Mouse (Mus musculus) CH12.LX (cell line): ENCODE results near the gene Fam160a1. TPM values are rescaled to one million over a fixed set of nuclear protein-coding genes. Genes with fewer than 3 reads are reported as not detected.

Source experiments
- DNase-seq: peaks from one replicate; pipeline ENCODE4 v3.0.0-alpha.2; 2013; ENCODE audit errors: extremely low read depth
- H3K27ac ChIP-seq: 2 replicates; pipeline ENCODE4 v1.5.1; 2012; ENCODE audit warnings: low read depth, mild to moderate bottlenecking, control low read depth, moderate library complexity; ENCODE audit not compliant: insufficient read depth
- H3K27me3 ChIP-seq: replicated peaks from 2 replicates; pipeline ENCODE3; 2012; ENCODE audit warnings: inconsistent platforms
- H3K36me3 ChIP-seq, 2 experiments: replicated peaks in 1 of 2; 2 replicates each; pipeline versions ENCODE3 to v1.6.1; 2012; ENCODE audit warnings: inconsistent platforms in 1 of 2, low read length in 1 of 2, mild to moderate bottlenecking in 1 of 2, mixed read lengths in 1 of 2, moderate library complexity in 1 of 2; ENCODE audit not compliant: control insufficient read depth in 1 of 2, insufficient read depth in 1 of 2
- H3K4me1 ChIP-seq, 2 experiments: 2 replicates each; pipeline ENCODE4 v1.6.1; 2012; ENCODE audit warnings: inconsistent platforms in 1 of 2, moderate library complexity in 1 of 2; ENCODE audit not compliant: insufficient read depth in 2 of 2, control insufficient read depth in 1 of 2
- H3K4me2 ChIP-seq: 2 replicates; pipeline ENCODE4 v1.6.1; 2012; ENCODE audit warnings: low read depth, mild to moderate bottlenecking, control low read depth; ENCODE audit not compliant: poor library complexity, insufficient read depth, severe bottlenecking
- H3K4me3 ChIP-seq, 3 experiments: fragments of 150-350 bp in 1 of 3; sonication (generic) in 1 of 3; replicated peaks in 1 of 3; 2 replicates each; pipeline versions ENCODE3 to v1.5.1; 2011 to 2012; ENCODE audit warnings: low read depth in 2 of 3, low read length in 2 of 3, mild to moderate bottlenecking in 2 of 3, moderate library complexity in 2 of 3, control low read depth in 1 of 3, improper control_type of control experiment in 1 of 3, inconsistent platforms in 1 of 3, mixed read lengths in 1 of 3; ENCODE audit not compliant: poor library complexity in 1 of 3
- H3K79me2 ChIP-seq: replicated peaks from 2 replicates; pipeline ENCODE4 v1.6.1; 2012; ENCODE audit warnings: mild to moderate bottlenecking, moderate library complexity; ENCODE audit not compliant: control insufficient read depth, poor library complexity, insufficient read depth, severe bottlenecking; ENCODE audit errors: extremely low read depth
- H3K9ac ChIP-seq: 2 replicates; pipeline ENCODE4 v1.6.1; 2012; ENCODE audit warnings: low read depth, mild to moderate bottlenecking, control low read depth, moderate library complexity; ENCODE audit not compliant: insufficient read depth
- H3K9me3 ChIP-seq: replicated peaks from 2 replicates; pipeline ENCODE3; 2012; ENCODE audit warnings: low read length, inconsistent platforms, mixed read lengths
- BHLHE40 ChIP-seq: IDR thresholded peaks from 2 replicates; pipeline ENCODE4 v1.6.1; 2011; ENCODE audit warnings: mild to moderate bottlenecking, low read depth, low read length, improper control_type of control experiment
- CHD1 ChIP-seq: IDR thresholded peaks from 2 replicates; pipeline ENCODE4 v1.6.1; 2012; ENCODE audit warnings: low read depth, low read length, improper control_type of control experiment, inconsistent platforms
- CHD2 ChIP-seq: IDR thresholded peaks from 2 replicates; pipeline ENCODE4 v1.6.1; 2011; ENCODE audit warnings: low read length, improper control_type of control experiment
- CTCF ChIP-seq, 2 experiments: IDR thresholded peaks in 1 of 2; conservative IDR thresholded peaks in 1 of 2; 2 replicates each; pipeline ENCODE4 v1.5.1; 2011 to 2012; ENCODE audit warnings: low read depth in 2 of 2, low read length in 2 of 2, improper control_type of control experiment in 1 of 2, inconsistent platforms in 1 of 2, mild to moderate bottlenecking in 1 of 2, moderate library complexity in 1 of 2
- GABPA ChIP-seq: IDR thresholded peaks from 2 replicates; pipeline ENCODE4 v1.6.1; 2012; ENCODE audit warnings: low read depth, low read length, improper control_type of control experiment, inconsistent platforms; ENCODE audit not compliant: insufficient replicate concordance
- HCFC1 ChIP-seq: IDR thresholded peaks from 2 replicates; pipeline ENCODE4 v1.6.1; 2012; ENCODE audit warnings: low read depth, mild to moderate bottlenecking, inconsistent platforms, low read length, improper control_type of control experiment
- IRF4 ChIP-seq: IDR thresholded peaks from 2 replicates; pipeline ENCODE4 v1.6.1; 2014; ENCODE audit warnings: low read depth, mild to moderate bottlenecking, inconsistent platforms, low read length, improper control_type of control experiment
- JUN ChIP-seq: IDR thresholded peaks from 2 replicates; pipeline ENCODE4 v1.6.1; 2011; ENCODE audit warnings: low read depth, mild to moderate bottlenecking, low read length, improper control_type of control experiment, moderate library complexity; ENCODE audit not compliant: insufficient read depth
- KAT2A ChIP-seq: IDR thresholded peaks from 2 replicates; pipeline ENCODE4 v1.6.1; 2012; ENCODE audit warnings: low read length, improper control_type of control experiment, inconsistent platforms; ENCODE audit not compliant: insufficient replicate concordance
- MAX ChIP-seq: IDR thresholded peaks from 2 replicates; pipeline ENCODE4 v1.6.1; 2011; ENCODE audit warnings: low read length, improper control_type of control experiment
- MAZ ChIP-seq: IDR thresholded peaks from 2 replicates; pipeline ENCODE4 v1.6.1; 2012; ENCODE audit warnings: low read depth, mild to moderate bottlenecking, inconsistent platforms, low read length, improper control_type of control experiment, moderate library complexity
- MEF2A ChIP-seq: IDR thresholded peaks from 2 replicates; pipeline ENCODE4 v1.6.1; 2014; ENCODE audit warnings: low read depth, mild to moderate bottlenecking, inconsistent platforms, low read length, improper control_type of control experiment, borderline replicate concordance
- MYC ChIP-seq: IDR thresholded peaks from 2 replicates; pipeline ENCODE4 v1.6.1; 2011; ENCODE audit warnings: low read depth, mild to moderate bottlenecking, improper control_type of control experiment, low read length
- NELFE ChIP-seq: IDR thresholded peaks from 2 replicates; pipeline ENCODE4 v1.6.1; 2011; ENCODE audit warnings: low read depth, low read length, improper control_type of control experiment
- NRF1 ChIP-seq: IDR thresholded peaks from 2 replicates; pipeline ENCODE4 v1.6.1; 2014; ENCODE audit warnings: low read depth, mild to moderate bottlenecking, inconsistent platforms, low read length, improper control_type of control experiment, moderate library complexity
- PAX5 ChIP-seq: IDR thresholded peaks from 2 replicates; pipeline ENCODE4 v1.6.1; 2012; ENCODE audit warnings: low read length, inconsistent platforms, mixed read lengths
- POLR2AphosphoS2 ChIP-seq: IDR thresholded peaks from 2 replicates; pipeline ENCODE4 v1.6.1; 2011; ENCODE audit warnings: low read depth, low read length, improper control_type of control experiment
- RCOR1 ChIP-seq: conservative IDR thresholded peaks from 2 replicates; pipeline ENCODE4 v1.6.1; 2012; ENCODE audit warnings: low read depth, mild to moderate bottlenecking, inconsistent platforms, low read length, improper control_type of control experiment
- SIN3A ChIP-seq: IDR thresholded peaks from 2 replicates; pipeline ENCODE4 v1.6.1; 2012; ENCODE audit warnings: low read length, improper control_type of control experiment, inconsistent platforms
- SMC3 ChIP-seq: IDR thresholded peaks from 2 replicates; pipeline ENCODE4 v1.6.1; 2011; ENCODE audit warnings: low read depth, low read length, improper control_type of control experiment
- TBP ChIP-seq: conservative IDR thresholded peaks from 2 replicates; pipeline ENCODE4 v1.6.1; 2011; ENCODE audit warnings: low read depth, low read length, improper control_type of control experiment
- TCF12 ChIP-seq: IDR thresholded peaks from 2 replicates; pipeline ENCODE4 v1.6.1; 2014; ENCODE audit warnings: low read depth, mild to moderate bottlenecking, inconsistent platforms, low read length, improper control_type of control experiment
- USF1 ChIP-seq: IDR thresholded peaks from 2 replicates; pipeline ENCODE4 v1.6.1; 2014; ENCODE audit warnings: low read depth, mild to moderate bottlenecking, inconsistent platforms, low read length, improper control_type of control experiment
- USF2 ChIP-seq: conservative IDR thresholded peaks from 2 replicates; pipeline ENCODE4 v1.6.1; 2011; ENCODE audit warnings: low read depth, low read length, improper control_type of control experiment
- ZMIZ1 ChIP-seq: IDR thresholded peaks from 2 replicates; pipeline ENCODE4 v1.6.1; 2012; ENCODE audit warnings: low read depth, mild to moderate bottlenecking, inconsistent platforms, low read length, improper control_type of control experiment
- ZNF384 ChIP-seq: IDR thresholded peaks from 2 replicates; pipeline ENCODE4 v1.6.1; 2012; ENCODE audit warnings: low read depth, low read length, improper control_type of control experiment, inconsistent platforms
- dilution Hi-C: fragments of 300-500 bp; cut with MboI; formaldehyde crosslinking; loops from 2 replicates; pipeline ENCODE4 v1.14.3; 2020; ENCODE audit warnings: low sequenced_read_pairs; ENCODE audit not compliant: extremely low pct_unique_long_range_greater_than_20kb, extremely low pct_ligation_motif_present
- in situ Hi-C: fragments of 300-500 bp; cut with MboI; formaldehyde crosslinking; loops from 3 replicates; pipeline ENCODE4 v1.14.3; 2019; ENCODE audit warnings: low sequenced_read_pairs, low pct_ligation_motif_present, low pct_unique_long_range_greater_than_20kb, mixed read lengths
- polyA plus RNA-seq: library from polyadenylated mRNA; unstranded; fragments of >175 nt; gene quantifications from 2 replicates; pipeline ENCODE4 v1.2.1, GENCODE M21; 2012; ENCODE audit warnings: low read depth; ENCODE audit not compliant: insufficient read length
- total RNA-seq, 2 experiments: library from RNA; depleted of rRNA; stranded (reverse); fragments of 300-350 nt in 1 of 2; fragments of >200 nt in 1 of 2; gene quantifications; 2 replicates each; pipeline ENCODE4 v1.2.3; 2012 to 2014

Gene Fam160a1
- total and polyA plus RNA-seq, 3 experiments: 0.17 to 0.41 (median 0.20) TPM

DNA sequence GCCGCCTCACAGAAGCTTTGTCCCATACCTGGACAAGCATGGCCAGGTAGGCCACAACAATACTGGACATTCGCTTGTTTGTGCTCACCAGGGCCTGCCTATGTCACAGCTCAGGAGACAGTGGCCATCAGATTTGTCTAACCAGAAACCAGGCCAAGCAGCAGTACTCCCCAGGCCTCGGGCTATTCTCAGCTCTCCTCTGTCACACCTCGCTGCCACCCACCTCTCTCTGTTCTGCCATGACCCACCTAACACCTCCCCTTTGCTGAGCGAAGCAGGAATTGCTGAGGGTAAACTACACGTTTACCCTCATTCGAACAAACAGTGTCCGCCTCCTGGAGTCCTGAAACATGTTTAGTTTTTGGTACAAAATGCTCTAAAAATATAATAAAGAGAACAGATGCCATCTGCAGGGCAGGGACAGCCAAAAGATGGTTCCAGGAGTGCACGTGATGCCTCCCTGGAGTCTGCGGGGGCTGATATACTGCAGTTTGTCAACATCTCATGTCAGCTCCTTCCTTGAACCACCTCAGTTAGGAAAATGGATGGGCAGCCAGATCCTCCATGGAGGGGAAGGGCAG lies 152.4 kb downstream of the Fam160a1 start:
- in situ Hi-C loops: no loop called here
- Histone ChIP-seq H3K4me2 (no peak overlapping the region), H3K36me3 (no peaks in the 10 kb centered on the region), H3K27ac (no peak overlapping the region), H3K27me3 (no peaks in the 10 kb centered on the region), H3K9ac (no peak overlapping the region), H3K4me3 (no peak overlapping the region), H3K79me2 (no peaks in the 10 kb centered on the region), H3K4me1 (peaks cover 0 to 5% of the 10 kb centered on the region in 2 experiments; a peak in 2 of 4 replicates), H3K9me3 (no peaks in the 10 kb centered on the region)
- dilution Hi-C loops: no loop called here
- DNase-seq: no peak
- TF ChIP-seq JUN (no peak), KAT2A (no peak), ZNF384 (no peak), NELFE (no peak), ZMIZ1 (no peak), CHD1 (no peak), GABPA (no peak), CTCF (conservative IDR thresholded peaks at IDR 0.05 in 1 of 2, IDR thresholded peaks at IDR 0.05 in 1 of 2; ENCODE audit: low read depth in 2 of 2, low read length in 2 of 2) (no peak), HCFC1 (no peak), USF2 (no peak), POLR2AphosphoS2 (no peak), PAX5 (no peak), MYC (no peak), SIN3A (no peak), NRF1 (no peak)

DNA sequence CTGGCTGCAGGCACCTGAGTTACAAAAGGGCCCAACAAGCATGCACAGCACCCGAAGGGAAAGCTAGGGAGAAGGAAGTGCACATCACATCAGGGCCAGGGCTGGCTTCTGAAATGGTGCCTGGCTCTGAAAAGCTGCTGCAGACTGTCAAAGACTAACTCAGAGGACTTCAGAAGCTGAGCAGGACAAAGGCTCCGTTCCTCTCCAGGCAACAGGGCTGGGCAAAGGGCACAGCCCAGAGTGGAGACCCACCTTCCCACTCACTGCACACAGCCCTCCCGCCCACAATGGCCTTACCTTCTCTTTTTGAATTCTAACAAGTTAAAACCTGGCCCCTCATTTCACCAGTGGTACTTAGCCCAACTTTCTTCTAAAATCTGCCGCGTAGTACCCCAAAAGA lies 153.3 kb downstream of the Fam160a1 start:
- Histone ChIP-seq H3K27ac (no peak overlapping the region), H3K27me3 (no peaks in the 10 kb centered on the region), H3K4me3 (no peak overlapping the region), H3K4me2 (no peak overlapping the region), H3K9ac (no peak overlapping the region), H3K36me3 (no peaks in the 10 kb centered on the region), H3K9me3 (no peaks in the 10 kb centered on the region), H3K79me2 (no peaks in the 10 kb centered on the region), H3K4me1 (peaks cover 0 to 5% of the 10 kb centered on the region in 2 experiments; a peak in 2 of 4 replicates)
- no peak for TF ChIP-seq MEF2A
- no peak for TF ChIP-seq IRF4
- no peak for TF ChIP-seq TBP
- TF ChIP-seq CHD2: no peak
- TF ChIP-seq USF1: no peak
- no peak for TF ChIP-seq GABPA
- no peak for TF ChIP-seq ZNF384
- TF ChIP-seq BHLHE40: no peak
- no peak for TF ChIP-seq KAT2A
- TF ChIP-seq TCF12: no peak
- no peak for TF ChIP-seq USF2
- no peak for TF ChIP-seq PAX5
- no peak for TF ChIP-seq MAX
- no peak for TF ChIP-seq POLR2AphosphoS2
- TF ChIP-seq MAZ: no peak
- TF ChIP-seq SMC3: no peak
- no peak for TF ChIP-seq RCOR1
- dilution Hi-C loops (no loop called here), in situ Hi-C loops (no loop called here)
- DNase-seq: no peak
